Mouse (Mus musculus): ENCODE data around the gene Tpsb2.

Gene Tpsb2

GRCm38 (mm10) chr17:25366005-25366404, at the start of gene Tpsb2:
Tpsb2 (plus strand) TSS chr17:25366305.
- no peak for DNase-seq (ENCODE audit: low spot score)

- DNase-seq (ENCODE audit: low spot score): no peak
Observed at GRCm38 (mm10) chr17:25318354-25318753, 47.8 kb upstream of the Tpsb2 start, which contains the start of gene Prss29. Prss29 (plus strand) TSS chr17:25318654.

- no peak for DNase-seq (ENCODE audit: low spot score)
Observed at GRCm38 (mm10) chr17:25320819-25321218, 45.3 kb upstream of the Tpsb2 start.

- no peak for DNase-seq (ENCODE audit: low spot score)
Observed at GRCm38 (mm10) chr17:25322930-25323329, 43.2 kb upstream of the Tpsb2 start.

- DNase-seq (ENCODE audit: low spot score): no peak
Observed at GRCm38 (mm10) chr17:25332321-25332720, 33.8 kb upstream of the Tpsb2 start.

- DNase-seq (ENCODE audit: low spot score): peak; percentile 84
Observed at GRCm38 (mm10) chr17:25333943-25334342, 32.2 kb upstream of the Tpsb2 start.

GRCm38 (mm10) chr17:25338218-25338617, 27.9 kb upstream of the Tpsb2 start:
- no peak for DNase-seq (ENCODE audit: low spot score)

GRCm38 (mm10) chr17:25340003-25340402, 26.1 kb upstream of the Tpsb2 start:
- no peak for DNase-seq (ENCODE audit: low spot score)

- DNase-seq (ENCODE audit: low spot score): no peak
Observed at GRCm38 (mm10) chr17:25341490-25341889, 24.6 kb upstream of the Tpsb2 start.

GRCm38 (mm10) chr17:25345462-25345861, 20.6 kb upstream of the Tpsb2 start, which contains the start of gene Tpsab1:
Tpsab1 (minus strand) TSS chr17:25345562.
- no peak for DNase-seq (ENCODE audit: low spot score)

GRCm38 (mm10) chr17:25361291-25361690, 4.8 kb upstream of the Tpsb2 start:
- DNase-seq (ENCODE audit: low spot score): no peak

- DNase-seq (ENCODE audit: low spot score): peak; percentile 49
Observed at GRCm38 (mm10) chr17:25363726-25364125, 2.4 kb upstream of the Tpsb2 start.

- DNase-seq (ENCODE audit: low spot score): no peak
Observed at GRCm38 (mm10) chr17:25368973-25369372, 2.9 kb downstream of the Tpsb2 start, which contains the start of gene Tpsg1. Tpsg1 (plus strand) TSS chr17:25369273.

GRCm38 (mm10) chr17:25372491-25372890, 6.4 kb downstream of the Tpsb2 start:
- DNase-seq (ENCODE audit: low spot score): peak; percentile 48

GRCm38 (mm10) chr17:25374011-25374410, 7.9 kb downstream of the Tpsb2 start:
- no peak for DNase-seq (ENCODE audit: low spot score)

GRCm38 (mm10) chr17:25394526-25394925, 28.4 kb downstream of the Tpsb2 start:
- no peak for DNase-seq (ENCODE audit: low spot score)

- peak; percentile 90 for DNase-seq (ENCODE audit: low spot score)
Observed at GRCm38 (mm10) chr17:25397804-25398519, 31.9 kb downstream of the Tpsb2 start.

- peak; percentile 68 for DNase-seq (ENCODE audit: low spot score)
Observed at GRCm38 (mm10) chr17:25398520-25398838, 32.4 kb downstream of the Tpsb2 start.

- DNase-seq (ENCODE audit: low spot score): no peak
Observed at GRCm38 (mm10) chr17:25400443-25400842, 34.3 kb downstream of the Tpsb2 start.

GRCm38 (mm10) chr17:25401491-25401890, 35.4 kb downstream of the Tpsb2 start:
- no peak for DNase-seq (ENCODE audit: low spot score)

GRCm38 (mm10) chr17:25402224-25402623, 36.1 kb downstream of the Tpsb2 start:
- no peak for DNase-seq (ENCODE audit: low spot score)

- no peak for DNase-seq (ENCODE audit: low spot score)
Observed at GRCm38 (mm10) chr17:25404190-25404589, 38.1 kb downstream of the Tpsb2 start.

- peak; percentile 73 for DNase-seq (ENCODE audit: low spot score)
Observed at GRCm38 (mm10) chr17:25405224-25405895, 39.3 kb downstream of the Tpsb2 start.

Measured in MN1 (cell line).